Mouse (Mus musculus) megakaryocyte, embryonic 14.5 days (primary cell): ENCODE data around the gene Col2a1.

Source experiments
- FLI1 ChIP-seq: IDR thresholded peaks from 2 replicates; pipeline ENCODE4 v1.6.1; 2012; ENCODE audit warnings: low read length, inconsistent platforms, mixed read lengths
- GATA1 ChIP-seq: IDR thresholded peaks from 3 replicates; pipeline ENCODE4 v1.6.1; 2012; ENCODE audit warnings: mixed read lengths, low read length, inconsistent platforms, borderline replicate concordance

DNA sequence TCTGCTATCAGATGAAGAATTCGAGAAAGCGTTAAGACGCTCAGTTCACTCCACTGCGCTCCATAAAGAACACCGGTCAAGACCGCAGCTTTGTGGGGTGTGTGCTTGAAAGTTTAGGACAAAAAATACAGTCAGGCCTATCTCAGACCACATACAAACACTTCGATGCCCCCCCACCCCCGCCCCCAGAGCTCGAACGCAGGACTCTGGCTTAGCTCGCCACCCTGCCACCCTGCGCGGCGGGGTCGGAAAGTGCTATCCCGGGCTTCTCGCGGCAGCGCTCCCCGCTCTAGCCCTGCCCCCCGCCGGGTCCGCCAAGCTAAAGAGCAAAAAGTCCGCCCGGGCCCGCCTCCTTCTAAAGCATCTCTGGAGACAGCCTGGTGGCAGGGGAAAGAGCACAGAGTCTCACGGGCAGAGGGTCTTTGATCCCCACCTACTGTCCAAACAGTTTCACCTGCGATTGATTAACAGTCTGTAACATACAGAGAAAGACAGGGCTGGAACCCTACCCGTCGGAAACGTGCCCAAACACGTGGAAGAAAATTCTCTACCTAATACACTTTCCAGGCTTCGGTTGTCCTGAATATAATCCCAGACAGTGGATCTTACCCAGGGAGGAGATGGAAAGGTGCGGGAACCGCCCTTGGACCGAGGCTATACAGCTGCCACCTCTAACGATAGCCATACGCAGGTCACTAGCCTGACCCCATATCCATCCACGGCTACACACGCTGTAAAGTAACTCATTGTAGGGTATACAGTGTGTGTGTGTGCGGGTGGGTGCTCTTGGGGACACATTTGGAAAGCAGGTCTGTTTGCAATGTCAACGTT lies 1.3 kb downstream of the Col2a1 start:
- TF ChIP-seq GATA1 (no peak), FLI1 (no peak)
